Mouse (Mus musculus) retina, embryonic 14.5 days (tissue): ENCODE measurements around the gene Mri1.
A peak's percentile ranks its signal among the peaks of the same experiment; 100 is the strongest.

ENCODE experiments used
- DNase-seq: peaks from one replicate; pipeline ENCODE4 v3.0.0-alpha.2; 2015; ENCODE audit warnings: low spot score

The Mri1 gene

DNA sequence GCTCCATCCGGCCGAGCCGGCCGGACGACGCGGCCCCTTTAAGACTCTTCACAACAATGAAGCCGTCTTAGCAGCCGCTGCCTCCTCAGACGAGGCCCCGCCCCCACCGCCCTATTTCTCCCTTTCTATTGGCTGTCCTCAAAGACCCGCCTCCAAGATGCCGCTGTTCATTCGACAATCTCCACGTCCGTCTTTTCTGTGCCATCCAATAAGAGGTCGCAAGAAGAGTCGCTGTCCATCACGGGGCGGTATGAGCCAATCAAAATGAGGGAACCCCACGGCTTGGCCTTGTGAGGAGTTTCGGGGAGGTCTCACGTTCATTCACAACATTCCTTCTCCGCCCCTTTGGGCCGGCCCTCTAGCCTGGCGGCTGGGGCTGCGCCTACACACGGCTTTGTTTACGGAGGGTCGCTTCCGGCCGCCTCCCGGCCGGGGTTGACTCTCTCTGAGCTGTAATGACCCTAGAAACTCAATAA lies 20.1 kb downstream of the Mri1 start, which contains the start of gene Zswim4:
TSS of gene Zswim4 (minus strand) at position 58 of the 476 bp plus-strand sequence.
- peak; percentile 100 for DNase-seq

DNA sequence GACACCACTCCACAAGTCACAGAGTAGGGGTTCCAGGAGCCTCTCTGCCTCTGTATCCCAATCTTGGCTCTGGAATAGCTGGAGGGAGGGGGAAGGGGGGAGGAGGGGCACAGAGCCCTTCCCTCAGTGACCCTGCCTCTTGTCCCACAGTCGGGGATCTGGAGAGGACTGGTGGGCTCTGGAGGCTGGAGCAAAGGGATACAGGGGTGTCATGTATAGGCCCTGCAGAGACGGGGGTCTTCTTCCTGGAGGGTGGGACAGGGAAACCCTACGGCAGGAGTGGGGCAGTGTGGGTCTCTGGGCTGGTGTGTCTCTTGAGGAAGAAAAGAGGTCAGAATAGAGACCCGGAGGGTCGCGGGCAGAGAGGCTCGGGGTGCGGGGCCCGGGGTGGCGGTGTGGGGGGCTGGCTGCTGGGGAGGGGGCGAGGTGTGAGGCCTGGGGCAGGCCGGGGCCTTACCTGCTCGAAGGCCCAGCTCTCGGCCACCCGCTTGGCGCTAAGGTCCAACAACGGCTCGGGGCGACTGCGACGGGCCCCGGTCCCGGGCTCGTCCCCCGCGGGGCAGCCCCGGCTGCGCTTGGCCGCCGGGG lies 20.6 kb downstream of the Mri1 start:
- peak; percentile 27 for DNase-seq

DNA sequence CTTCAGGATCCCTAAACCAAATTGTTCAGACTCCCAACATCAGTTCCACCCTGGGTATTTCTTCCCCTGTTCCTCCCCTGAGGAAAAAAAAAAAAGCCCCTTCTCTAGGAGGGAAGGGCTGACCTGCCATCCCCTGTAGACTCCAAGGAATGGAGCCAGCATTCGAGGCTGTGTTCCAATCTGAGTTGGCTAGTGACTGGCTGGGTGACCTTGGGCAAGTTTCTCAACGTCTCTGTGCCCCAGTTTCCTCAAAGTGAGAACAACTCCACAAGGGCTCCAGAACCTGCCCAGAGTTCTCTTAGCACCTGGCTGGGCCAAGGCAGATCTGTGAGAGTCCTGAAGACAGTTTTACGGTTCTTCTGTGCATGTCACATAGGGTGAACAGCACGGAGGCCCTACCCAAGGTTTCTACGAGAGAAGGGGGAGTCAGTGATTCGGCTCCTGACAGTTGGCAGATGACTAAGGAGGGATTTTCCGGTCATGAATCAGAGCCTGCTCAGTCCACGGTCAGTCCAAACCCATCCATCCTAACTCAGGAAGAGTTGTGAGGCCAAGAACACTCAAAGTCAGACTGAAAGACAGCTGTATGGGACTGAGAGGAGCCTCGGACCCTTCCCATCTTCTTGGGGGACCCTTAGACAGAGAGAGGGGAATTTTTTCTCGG lies 21.2 kb downstream of the Mri1 start:
- DNase-seq = no peak

DNA sequence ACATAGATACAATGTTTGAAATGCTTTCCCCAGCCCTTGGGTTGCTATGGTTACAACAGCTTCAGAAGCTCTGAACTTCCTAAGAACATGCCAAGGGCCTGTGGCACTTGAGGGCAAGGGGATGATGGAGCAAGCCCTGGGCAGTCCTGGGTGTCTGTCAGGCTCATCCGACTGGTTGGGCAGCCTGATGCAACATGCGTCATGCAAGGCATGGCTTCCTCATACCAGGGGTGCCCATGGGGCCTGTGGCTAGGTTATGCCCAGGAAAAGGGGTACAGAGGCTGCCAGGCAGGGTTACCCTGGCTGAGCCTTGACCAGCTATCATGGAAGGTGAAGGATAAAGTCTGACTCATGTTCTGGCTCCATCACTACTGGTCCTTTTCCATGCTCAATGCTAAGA lies 24.1 kb downstream of the Mri1 start:
- no peak for DNase-seq

DNA sequence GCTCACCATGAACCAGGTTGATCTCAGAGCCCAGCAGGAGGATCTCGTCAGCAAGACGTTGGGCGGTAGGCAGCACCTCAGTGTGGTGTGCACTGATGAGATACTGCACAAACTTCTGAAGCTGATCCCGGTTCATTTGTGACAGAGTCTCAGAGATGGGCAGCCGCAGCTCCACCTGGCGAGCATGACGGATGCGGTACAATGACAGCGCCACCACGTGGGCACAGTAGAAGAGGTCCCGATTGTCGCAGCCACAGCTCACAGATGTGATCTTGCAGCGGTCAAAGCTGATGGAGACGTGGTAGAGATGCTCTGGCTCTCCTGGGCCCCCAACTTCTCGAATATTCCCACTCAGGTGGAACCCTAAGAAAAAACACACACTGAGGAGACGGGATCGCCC lies 26.4 kb downstream of the Mri1 start:
- DNase-seq = no peak

DNA sequence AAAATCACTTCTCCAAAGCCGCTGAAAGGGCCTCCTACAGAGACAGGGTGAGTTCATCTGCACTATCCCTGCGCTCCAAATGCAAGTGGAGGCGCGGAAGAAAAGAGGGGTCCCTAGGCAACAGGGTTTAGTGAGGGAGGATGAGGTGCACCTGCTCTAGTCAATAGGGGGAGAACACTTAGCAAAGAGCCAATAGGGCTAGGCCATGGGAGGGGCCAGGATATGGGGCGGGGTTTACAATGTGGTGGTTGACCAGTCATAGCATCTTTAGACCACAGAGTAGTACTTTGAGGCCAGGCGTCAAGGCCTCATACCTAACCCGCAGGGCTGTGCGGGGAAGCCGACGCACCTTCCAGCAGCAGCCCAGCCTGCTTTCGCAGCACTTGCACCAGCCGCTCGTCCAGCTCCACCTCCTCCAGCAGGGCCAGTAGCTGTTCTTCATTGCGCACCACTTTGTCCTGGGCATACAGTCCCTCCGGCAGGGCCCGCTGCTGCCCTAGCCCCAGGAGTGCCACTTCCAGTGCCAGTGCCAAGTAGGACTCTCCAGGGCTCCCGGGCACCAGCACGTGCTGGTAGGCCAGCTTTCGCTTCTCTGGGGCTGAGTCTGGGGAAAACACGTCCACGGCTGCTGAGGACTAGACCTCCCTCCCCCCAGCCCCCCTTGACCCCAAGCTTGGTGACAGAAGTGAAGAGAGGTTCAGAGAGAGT lies 33.6 kb downstream of the Mri1 start:
- DNase-seq = no peak

DNA sequence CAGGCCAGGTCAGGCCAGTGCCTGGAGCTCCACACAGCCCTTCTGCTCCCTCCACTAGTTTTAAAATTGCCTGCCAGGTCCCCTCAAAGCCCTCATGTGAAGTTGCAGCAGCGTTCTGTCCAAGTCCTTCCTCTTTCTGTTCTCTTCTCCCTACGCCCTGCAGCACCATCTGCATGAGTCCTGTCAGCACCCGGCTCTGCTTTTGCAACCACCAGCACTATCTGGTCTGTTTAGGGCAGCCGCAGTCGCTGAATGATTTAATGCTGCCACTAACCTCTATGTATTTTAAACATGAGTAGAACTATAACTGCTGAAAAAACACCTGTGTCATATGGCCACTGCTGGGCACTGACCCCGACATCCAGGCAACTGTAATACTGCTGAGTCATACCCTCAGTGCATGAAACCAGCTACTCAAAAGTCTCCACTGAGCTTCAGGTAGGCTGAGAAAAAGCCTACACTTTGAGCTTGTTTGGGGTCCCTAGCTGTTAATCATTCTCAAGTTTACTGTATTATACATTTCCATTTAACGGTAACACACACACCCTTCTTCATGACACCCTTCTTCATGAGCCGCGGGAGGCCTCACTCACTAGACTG lies 34.5 kb downstream of the Mri1 start:
- DNase-seq = no peak

DNA sequence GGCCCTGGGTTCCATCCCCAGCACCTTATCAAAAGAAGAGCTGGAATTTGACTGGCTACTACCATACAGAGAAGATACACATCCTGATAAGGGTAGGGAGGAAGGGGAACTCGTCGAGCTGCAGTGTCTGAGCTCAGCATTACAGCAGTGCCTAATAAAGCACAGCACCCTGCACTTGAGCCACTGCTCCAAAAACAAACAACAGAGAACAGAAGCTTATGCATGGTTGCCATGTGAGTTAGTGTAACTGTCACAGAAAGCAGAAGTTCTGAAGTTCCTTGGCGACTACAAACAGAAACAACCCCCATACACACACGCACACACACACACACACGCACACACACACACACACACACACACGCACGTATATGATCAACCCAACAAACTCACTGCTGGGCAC lies 37.0 kb downstream of the Mri1 start:
- DNase-seq = no peak

DNA sequence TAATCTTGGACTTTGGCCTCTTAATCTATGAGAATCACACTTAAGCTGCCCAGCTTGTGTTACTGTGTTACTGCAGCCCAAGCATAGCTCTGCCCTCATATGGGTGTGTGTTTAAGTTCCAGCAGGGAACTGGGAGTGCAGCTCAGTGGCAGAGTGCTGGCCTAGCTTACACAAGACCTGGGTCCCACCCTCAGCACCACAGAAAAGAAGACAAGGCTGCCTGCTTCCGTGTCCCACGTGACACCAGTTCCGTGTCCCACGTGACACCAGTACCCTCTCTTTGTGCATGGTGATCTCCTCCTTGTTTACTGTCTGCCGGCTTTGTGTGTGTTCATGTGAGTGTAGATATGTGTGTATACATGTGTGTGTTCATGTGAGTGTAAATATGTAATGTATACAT lies 39.0 kb downstream of the Mri1 start:
- no peak for DNase-seq

DNA sequence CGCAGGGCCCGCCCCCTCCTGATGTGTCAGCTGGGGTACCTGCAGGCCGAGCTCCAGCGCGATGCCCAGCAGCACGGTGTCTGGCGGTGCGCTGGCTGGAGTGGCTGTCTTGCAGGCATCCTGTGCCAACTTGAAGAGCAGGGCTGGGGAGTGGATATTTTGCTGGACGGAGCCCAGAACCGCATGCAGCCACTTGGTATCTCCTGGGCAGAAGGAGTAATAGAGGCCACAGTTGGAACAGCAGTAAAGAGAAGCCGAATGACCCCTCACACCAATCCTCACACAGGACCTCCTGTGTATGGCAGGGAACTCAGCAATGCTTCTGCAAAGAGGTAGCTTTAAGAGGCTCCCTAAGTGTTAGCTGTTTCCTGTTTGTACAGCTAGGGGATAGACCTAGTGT lies 39.9 kb downstream of the Mri1 start:
- no peak for DNase-seq

DNA sequence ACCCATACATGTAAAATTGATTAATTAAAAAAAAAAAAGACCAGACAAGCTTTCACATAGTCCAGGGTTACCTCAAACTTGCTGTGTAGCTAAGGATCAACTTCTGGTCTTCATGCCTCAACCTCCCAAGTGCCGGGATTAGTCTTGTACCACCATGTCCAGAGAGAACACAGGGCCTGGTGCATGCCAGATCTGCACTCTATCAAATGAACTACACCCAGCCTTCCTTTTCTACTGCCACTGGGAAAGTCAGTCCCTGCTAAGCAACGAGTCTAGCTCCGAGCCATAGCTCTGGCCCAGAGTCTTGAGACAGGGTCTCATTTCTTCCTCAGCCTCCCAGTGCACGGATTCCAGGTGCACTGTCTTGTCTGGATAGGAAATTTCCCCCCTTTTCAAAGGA lies 43.8 kb downstream of the Mri1 start:
- DNase-seq = no peak

DNA sequence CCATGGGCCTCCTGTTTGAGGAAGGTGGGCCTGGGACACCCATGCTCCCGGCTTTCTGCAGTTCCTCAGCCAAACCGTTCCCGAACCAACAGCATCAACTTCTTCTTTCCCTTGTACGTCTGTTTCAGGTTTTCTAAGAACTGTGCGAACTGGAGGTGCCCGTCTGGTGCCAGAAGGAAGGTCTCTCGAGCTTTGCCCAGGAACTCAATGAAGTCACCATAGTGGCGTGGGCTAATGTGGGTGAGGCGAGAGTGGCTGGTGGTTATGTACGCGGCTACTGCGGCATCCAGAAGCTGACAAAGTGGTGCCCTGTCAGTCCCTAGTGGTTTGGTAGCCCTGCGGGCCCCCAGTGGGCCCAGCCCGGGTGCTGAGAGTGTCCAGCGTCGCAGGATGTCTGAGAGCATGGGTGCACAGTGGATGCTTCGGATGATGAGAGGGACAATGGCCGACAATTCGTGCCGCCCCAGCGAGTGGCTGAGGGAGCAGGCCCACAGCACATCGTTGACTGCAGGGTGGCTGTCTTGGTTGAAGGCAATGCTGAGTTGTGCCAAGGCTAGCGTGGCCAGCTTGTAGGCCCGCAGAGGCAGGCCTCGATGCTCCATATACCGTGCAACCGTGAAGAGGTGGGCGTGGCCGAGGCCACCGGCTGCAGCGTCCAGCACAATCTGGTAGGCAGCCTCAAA lies 45.1 kb downstream of the Mri1 start:
- DNase-seq = no peak

DNA sequence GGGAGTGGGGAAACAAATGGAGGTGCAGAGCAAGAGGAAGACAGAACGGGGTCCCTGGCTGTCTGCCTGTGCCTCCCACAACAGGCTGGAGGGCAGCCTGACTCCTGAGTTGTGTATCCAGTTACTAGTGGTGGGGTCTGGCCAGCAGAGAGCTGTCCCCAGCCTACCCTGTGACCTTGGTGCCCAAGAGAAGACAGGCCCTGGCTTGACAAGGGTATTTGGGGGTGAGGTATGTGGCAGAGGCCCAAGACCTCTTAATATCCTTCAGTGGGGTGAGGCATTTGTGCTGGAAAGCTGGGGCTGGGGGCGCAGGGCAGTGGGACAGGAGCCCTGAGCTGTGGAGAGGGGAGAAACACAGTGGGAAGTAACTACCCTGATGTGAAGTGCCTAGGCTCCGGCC lies 45.9 kb downstream of the Mri1 start:
- DNase-seq = no peak

DNA sequence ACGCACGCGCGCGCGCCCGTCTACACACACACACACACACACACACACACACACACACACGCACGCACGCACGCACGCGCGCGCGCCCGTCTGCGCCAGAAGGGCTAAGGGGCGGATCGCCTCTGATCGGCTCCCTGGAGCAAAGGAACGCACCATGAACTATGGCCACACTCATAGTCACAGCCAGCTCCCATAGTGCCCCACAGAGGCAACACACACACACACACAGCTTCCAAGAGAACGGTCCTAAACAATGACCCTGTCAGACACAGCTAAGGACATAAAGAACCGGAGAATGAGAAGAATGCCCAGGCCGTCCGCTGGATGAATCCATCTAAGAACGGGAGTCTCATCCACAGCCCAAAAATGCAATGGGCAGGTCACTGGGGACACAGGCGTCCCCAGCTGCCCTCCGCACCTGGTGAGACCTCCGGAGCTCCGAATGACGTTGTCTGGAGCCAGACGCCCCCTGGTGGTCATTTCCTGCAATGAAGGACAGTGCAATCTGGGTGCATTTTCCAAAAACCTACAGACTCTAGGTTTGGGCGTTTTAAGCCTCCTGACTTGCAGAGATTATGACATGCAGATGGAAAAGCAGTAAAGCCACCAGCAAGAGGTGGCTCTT lies 46.8 kb downstream of the Mri1 start:
- peak; percentile 92 for DNase-seq

DNA sequence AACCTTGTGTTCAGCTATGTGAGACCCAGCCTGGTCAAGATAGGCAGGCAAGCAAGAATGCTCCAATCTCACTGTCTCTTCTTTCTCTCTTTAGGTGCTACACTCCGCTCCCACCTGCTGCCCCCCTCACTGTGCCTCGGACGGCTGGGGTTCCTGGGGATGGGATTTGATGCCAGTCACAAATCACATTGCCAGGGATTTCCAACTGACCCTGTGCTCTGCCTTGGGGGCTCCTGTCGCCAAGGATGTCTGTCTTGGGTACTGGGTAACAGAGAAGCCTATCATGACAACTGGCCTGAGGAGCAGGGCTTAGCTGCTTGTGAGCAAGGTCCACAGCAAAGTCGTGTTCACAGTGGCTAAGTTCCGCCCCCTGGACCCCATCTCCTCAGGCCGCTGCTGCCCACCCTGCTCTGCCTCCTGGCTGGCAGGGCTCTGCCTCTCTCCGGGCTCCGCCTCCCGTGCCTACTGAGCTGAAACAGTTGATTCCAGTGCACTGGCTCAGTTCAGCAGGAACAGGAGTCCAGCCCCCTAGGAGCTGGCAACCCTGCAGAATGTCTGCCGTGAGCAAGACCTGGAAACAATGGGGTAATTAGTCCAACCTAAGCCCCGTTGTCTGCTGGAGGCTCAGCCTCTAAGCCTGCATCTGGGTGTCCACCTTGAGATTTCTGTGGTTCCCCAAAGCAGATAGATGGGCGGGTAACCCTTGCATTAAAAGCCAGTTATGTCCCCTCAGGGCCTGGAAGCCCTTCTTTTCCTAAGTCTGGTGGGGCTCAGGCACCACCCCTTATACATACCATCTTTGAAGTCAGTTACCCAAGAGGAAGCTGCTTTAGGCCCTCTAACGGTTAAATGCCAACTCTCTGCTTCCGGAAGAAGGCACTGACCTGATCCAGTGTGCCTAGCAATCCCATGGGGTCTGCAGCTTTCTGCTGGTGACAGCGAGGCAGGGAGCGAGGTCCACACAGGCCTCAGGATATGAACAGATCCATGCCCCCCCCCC lies 48.4 kb downstream of the Mri1 start:
- DNase-seq = no peak

DNA sequence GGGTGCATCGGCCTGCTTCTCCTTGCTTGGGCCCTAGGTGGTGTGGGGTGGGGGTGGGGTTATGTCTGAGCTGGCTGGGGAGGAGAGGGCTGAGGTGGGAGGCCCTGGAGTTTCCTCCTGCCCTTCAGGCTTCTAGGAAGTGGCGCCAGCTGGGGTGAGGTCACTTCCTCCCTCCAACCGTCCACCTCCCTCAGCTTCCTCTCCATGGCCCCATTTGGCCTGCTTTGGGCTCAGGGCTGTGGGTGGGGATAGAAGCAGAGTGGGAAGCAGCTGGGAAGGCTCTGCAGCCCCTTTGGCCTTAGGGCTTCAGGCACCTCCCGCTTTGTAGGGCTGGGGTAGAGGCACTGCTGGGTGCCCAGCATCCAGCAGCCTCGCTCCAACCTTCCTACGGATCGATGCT lies 49.3 kb downstream of the Mri1 start:
- DNase-seq = no peak

DNA sequence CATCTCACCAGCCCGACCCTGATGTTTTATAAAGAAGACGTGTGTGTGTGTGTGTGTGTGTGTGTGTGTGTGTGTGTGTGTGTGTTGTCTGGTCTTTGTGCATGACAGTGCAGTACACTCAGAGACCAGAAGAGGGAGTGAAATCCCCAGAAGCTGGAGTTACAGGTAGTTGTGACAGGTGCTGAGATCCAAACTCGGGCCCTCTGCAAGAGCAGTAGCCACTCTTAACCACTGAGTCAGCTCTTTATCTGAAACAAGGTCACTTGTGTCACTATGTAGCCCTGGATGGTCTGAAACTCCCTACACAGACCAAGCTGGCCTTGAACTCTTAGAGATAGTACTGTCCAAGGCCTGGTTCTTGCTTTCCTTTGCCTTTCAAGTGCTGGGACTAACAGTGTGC lies 50.5 kb downstream of the Mri1 start:
- no peak for DNase-seq

DNA sequence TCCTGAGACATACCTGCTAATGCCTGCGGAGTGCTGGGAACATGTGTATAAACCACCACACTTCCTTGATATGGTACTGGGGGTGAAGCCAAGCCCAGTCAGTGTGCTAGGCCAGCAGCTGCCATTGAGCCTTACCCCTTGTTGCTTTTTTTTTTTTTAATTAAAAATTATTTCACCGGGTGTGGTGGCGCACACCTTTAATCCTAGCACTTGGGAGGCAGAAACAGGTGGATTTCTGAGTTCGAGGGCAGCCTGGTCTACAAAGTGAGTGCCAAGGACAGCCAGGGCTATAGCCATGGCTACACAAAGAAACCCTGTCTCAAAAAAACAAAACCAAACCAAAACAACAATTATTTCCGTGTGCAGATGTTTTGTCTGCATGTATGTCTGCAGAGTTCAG lies 52.1 kb downstream of the Mri1 start:
- DNase-seq = no peak

DNA sequence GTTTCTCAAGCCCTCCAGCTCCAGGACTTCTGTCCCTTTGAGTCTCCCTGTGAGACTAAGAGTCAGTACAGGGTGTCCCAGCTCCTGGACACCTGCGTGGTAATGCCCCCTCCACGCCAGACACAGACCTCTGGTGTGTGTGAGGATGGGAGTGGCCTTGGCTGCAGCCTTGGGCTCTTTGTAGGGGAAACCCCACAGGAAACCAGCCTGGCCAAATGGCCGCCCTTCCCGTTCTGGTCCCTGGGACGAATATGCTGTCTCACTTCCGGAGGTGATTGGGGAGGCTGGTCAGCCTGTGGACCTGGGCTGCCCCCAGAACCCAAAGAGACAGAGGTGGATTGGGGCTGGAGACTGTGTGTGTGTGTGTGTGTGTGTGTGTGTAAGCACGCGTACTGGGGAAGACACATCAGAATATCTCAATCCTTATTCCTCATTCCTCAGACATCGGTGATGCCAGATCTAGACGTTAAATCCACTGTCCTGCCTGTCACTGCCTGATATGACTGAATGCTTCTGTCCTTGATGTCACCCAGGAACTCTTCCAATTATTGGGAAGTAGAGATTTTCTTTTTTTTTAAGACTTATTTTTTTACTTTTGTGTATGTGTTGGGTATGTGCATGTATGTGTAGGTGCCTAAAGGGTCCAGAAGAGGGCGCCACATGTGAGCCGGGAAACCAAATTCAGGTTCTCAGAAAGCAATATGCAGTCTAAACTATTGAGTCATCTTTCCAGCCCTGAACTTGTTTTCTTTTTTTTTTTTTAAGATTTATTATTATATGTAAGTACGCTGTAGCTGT lies 53.0 kb downstream of the Mri1 start:
- DNase-seq = no peak
